Mouse (Mus musculus) fat pad, adult 2 months (tissue): Measurements from ENCODE around the gene Mif.
"Not testable (repeated sequence)": the region's sequence is repeated elsewhere in the genome, so short reads cannot be mapped to it uniquely, and the experiment has no call there.

ENCODE experiments used
- DNase-seq: peaks from one replicate; pipeline ENCODE4 v3.0.0-alpha.2; 2011; ENCODE audit warnings: low read depth, low spot score; ENCODE audit errors: extremely low read depth

Mif gene

DNA sequence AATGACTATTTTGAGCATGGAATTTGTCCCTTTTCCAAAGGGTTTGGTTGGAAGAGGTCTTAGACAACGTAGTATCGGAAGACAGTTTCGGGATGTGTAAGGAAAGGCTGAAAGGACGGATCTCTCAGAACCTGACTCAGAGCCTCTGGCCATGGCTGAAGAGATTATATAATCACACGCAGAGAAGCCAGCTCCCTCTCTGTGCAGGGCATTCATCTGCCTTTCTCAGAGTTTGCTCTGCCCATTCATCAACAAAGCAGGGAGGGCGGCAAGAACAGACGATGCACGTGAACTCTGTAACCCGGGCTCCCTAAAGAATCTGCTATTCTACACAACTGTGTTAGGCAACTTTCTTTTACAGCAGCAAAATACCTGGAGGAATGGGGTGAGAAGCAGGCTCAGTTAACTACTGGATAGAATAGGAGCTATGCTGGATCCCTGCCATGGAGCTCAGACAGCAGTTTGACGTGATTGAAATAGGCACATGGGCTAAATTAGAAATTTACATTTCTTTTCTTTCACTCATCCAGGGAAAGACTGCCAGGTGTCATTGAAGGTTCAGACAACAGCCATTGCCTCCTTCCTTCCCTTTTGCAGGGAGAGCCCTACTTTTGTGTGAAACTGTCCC is 13.6 kb upstream of the Mif start:
- DNase-seq = no peak

GRCm38 (mm10) chr10:75872915-75873542 is 13.0 kb upstream of the Mif start:
- peak; percentile 72 for DNase-seq

- no peak for DNase-seq
These were observed 12.2 kb upstream of the Mif start for GRCm38 (mm10) chr10:75872025-75872914.

GRCm38 (mm10) chr10:75861587-75861986 is 1.5 kb upstream of the Mif start:
- DNase-seq = no peak

DNA sequence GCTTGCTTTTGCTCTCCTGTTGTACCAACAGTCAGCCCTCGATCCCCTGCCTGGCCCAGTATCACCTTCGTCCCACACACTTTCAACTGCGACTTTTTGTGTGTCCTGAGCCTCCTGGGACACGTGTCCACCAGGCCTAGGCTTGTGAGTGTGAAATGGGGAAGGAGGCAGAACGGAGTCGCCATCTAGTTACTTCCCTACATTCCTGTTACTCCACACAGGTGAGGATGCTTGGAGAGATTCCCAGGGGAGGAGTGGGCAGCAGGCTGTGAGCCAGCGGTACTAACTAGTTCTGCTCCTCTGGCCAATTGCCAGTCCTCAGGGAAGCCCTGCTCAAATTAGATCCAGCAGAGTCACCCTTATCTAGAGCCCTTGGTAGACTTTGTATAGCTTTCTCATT is 706 bp upstream of the Mif start:
- DNase-seq = no peak

DNA sequence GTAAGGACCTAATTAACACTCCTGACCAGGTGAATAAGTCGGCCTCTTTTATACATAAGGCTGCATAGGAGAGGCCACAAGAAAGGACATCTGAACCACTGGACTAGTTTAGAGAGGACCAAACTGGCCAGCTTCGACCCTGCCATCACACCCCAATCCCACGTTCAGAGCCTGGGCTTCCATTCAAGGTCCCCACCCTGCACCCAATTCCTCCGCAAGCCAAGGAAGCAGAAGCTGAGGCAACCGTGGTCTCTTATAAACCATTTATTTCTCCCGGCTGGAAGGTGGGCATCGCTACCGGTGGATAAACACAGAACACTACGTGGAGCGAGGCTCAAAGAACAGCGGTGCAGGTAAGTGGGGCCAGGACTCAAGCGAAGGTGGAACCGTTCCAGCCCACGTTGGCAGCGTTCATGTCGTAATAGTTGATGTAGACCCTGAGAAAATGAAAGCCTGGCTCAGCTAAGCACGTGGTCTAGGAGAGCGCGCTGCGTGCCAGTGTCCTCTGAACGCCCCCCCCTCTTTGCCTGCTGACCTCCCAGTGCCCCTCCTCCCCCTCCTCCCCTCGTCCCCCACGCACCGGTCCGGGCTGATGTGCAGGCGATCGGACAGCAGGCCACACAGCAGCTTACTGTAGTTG is 813 bp downstream of the Mif start:
- DNase-seq = no peak

DNA sequence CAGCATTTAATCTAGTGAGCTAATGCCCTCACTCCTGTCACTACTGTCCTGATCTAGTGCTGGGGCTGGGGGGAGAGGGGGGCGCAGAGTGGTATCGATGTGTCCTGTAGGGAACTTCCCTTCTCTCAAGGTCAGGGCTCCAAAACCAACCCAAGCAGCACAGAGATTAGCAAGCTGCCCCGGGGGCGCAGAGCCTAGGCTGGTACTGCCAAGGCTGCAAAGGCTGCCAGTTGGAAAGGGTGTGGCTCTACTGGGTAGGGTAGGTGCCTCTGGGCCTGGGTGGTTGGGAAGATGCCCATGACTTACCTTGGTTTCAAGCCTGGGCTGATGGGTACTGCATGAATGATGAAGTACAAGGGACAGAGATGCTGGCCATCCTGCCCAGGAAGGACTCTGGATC is 2.4 kb downstream of the Mif start:
- peak; percentile 68 for DNase-seq

- no peak for DNase-seq
These were observed 3.1 kb downstream of the Mif start for GRCm38 (mm10) chr10:75856976-75857375.

GRCm38 (mm10) chr10:75856155-75856907 is 3.7 kb downstream of the Mif start:
- DNase-seq = no peak

GRCm38 (mm10) chr10:75855416-75855981 is 4.5 kb downstream of the Mif start:
- no peak for DNase-seq

- no peak for DNase-seq
These were observed 5.2 kb downstream of the Mif start for GRCm38 (mm10) chr10:75854791-75855190.

- DNase-seq = no peak
These were observed 5.9 kb downstream of the Mif start for GRCm38 (mm10) chr10:75854096-75854495.

- no peak for DNase-seq
These were observed 6.6 kb downstream of the Mif start for GRCm38 (mm10) chr10:75853452-75853851.

GRCm38 (mm10) chr10:75852539-75853125 is 7.4 kb downstream of the Mif start:
- no peak for DNase-seq

DNA sequence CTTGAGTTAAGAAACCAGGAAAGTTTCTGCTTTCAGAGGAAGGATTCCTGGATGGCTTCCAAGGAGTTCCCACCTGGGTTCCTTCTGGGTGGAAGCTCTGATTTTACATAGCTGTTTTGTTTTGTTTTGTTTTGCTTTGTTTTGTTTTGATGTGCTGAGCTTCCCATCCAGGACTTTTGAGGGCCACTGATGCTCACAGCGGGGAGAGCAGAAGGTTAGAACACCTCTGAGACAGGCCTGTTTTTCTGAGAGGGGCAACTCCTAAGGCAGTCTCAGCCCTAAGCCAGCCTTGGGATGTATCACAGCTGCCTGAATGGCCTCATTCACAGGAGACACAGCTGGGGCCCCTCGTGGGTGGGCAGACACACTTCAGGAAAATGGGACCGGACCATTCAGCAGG is 8.4 kb downstream of the Mif start:
- no peak for DNase-seq

DNA sequence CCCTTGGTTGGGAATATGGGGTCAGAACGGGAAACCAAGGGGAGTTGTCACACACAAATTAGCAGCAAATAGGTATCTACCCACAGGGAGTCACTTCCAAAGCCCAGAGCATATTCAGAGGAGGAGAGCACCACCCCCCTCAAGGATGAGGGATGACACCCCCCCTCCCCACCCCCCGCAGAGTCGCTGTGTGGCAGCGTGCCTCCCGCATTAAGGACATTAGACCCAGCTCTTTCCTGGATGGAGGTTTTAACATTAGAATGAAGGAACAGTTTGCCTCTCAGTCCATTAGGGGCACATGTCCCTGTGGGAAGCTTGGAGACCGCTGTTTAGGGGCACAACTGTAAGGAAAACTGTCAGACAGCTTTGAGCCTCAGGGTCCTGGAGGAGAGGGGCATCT is 9.0 kb downstream of the Mif start:
- no peak for DNase-seq

GRCm38 (mm10) chr10:75848382-75848781 is 11.7 kb downstream of the Mif start:
- DNase-seq = no peak

DNA sequence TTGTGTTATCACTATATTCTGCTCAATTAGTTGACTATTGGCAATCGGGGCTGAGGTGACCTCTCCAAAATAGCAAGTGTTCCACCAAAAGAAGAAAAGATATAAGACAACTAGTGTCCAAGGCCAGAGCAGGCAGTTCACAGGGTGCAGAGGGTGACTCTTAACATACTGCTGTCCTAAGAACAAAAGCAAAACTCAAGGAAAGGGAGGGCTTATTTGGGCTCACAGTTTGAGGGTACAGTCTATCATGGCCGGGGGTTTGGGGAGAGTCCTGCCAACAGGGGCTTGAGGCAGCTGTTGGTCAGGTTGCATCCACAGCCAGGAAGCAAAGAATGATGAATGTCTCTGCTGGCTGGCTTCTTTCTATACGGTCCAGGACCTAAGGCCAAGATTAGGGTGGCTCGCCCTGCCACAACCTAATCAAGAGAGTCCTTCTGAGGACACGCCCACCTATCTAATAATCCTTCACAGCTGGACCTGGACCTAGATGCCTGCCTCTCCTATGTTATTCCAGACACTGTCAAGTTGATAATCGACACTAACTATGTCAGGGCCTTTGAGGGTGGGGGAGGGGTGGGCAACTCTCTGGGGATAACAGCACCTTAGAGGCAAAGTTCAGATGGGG is 14.6 kb downstream of the Mif start:
- DNase-seq = no peak

- no peak for DNase-seq
These were observed 15.2 kb downstream of the Mif start for GRCm38 (mm10) chr10:75844800-75845199.

DNA sequence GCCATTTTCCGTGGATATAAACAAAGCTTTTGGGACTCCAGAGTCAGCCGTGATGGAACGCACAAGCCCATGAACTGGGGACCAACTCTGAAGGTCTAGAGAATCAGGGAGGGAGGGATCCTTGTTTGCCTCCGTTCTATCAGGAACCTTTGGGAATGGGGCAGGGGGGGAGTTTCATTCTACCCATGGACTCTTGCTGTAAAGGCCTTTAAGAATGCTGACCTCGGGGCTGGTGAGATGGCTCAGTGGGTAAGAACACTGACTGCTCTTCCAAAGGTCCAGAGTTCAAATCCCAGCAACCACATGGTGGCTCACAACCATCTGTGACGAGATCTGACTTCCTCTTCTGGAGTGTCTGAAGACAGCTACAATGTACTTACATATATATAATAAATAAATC is 16.1 kb downstream of the Mif start:
- not testable (repeated sequence) for DNase-seq
